Mouse (Mus musculus) lung, embryonic 15.5 days (tissue): ENCODE measurements at regions not wholly inside any gene's neighbourhood (a gene's known extent, or its start where the extent isn't known, plus 50 kb on each side); places are given as distances from the start of the nearest gene placed in this dataset.
A peak's percentile ranks its signal among the peaks of the same experiment; 100 is the strongest.

Experiments
- ATAC-seq: fragments of 200-750 bp; cut with Nextera tagmentation; 2 replicates; pipeline ENCODE4 v1.8.0; 2017; ENCODE audit warnings: moderate number of reproducible peaks, borderline replicate concordance; ENCODE audit not compliant: low FRiP score, low TSS enrichment; ENCODE audit errors: extremely low read depth
- H3K27ac ChIP-seq: fragments of 300-500 bp; sonication (generic); 2 replicates; pipeline ENCODE4 v1.5.1; 2015; ENCODE audit warnings: moderate library complexity, mild to moderate bottlenecking, inconsistent platforms
- H3K27me3 ChIP-seq: fragments of 300-500 bp; sonication (generic); 2 replicates; pipeline ENCODE4 v1.6.1; 2015; ENCODE audit warnings: inconsistent platforms
- H3K36me3 ChIP-seq: fragments of 300-500 bp; sonication (generic); 2 replicates; pipeline ENCODE4 v1.6.1; 2015; ENCODE audit warnings: inconsistent platforms
- H3K4me1 ChIP-seq: fragments of 300-500 bp; sonication (generic); 2 replicates; pipeline ENCODE4 v1.6.1; 2015; ENCODE audit warnings: inconsistent platforms
- H3K4me2 ChIP-seq: fragments of 300-500 bp; sonication (generic); 2 replicates; pipeline ENCODE4 v1.6.1; 2015; ENCODE audit warnings: inconsistent platforms, mild to moderate bottlenecking, moderate library complexity
- H3K4me3 ChIP-seq: fragments of 300-500 bp; sonication (generic); 2 replicates; pipeline ENCODE4 v1.5.1; 2015; ENCODE audit warnings: mild to moderate bottlenecking, inconsistent platforms
- H3K9ac ChIP-seq: fragments of 300-500 bp; sonication (generic); 2 replicates; pipeline ENCODE4 v1.6.1; 2015; ENCODE audit warnings: inconsistent platforms
- H3K9me3 ChIP-seq: fragments of 300-500 bp; sonication (generic); 2 replicates; pipeline ENCODE4 v1.6.1; 2016; ENCODE audit warnings: inconsistent platforms
- WGBS: fragments of 180-500 bp; shearing (Covaris S2); methylation state at CpG from one replicate; pipeline ENCODE4 v1.1.7; 2015; 5-methylcytosine and 5-hydroxymethylcytosine counted together

DNA sequence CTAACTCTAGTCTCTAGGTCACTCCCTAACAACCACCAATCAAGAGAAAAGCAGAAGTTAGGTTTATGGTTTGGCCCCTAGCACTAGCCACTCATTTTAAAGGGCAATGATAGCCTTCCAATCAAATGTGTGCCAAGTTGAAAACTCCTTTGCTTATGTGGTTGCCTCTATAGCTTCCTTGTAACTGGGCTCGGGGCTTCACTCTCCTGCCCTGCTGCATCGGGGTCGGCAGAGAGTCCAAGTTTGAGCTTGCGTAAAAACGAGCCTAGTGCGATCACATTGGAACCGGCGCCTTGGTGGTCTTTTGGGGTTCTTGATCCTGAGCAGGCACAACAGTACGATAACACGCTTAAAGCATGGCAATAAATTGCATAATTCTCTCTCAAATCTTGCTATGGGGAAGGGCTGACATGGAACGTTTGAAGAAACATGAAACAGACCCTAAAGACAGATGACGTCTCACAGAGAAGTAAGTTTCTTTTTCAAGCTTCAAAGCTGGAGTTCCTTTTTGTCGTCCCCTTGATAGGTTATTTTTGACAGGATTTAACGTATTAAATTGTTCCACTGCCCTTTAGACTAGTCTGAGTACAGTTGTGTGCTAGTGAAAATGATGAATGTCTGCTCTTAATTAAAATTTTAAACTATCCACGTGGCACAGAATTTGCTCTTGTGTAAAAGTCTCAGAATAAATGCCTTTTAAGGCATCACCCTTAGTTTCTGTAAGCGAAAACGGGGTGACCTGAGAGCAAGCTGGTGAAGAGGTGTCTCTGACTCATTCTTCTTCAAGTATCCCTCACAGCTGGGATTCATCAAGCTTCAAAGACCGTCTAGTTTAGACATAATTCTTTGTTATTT is 52.0 kb downstream of the 4930426L09Rik start:
- no peak overlapping the region for H3K9ac ChIP-seq
- no peaks in the 10 kb centered on the region for H3K27me3 ChIP-seq
- ATAC-seq, result no peak
- 0 out of 2 replicates have a peak overlapping the region, but pooled peaks have one; percentile 4 for H3K4me2 ChIP-seq
- 44% methylated on average over 18 of the region's 18 CpGs for WGBS
- no peaks in the 10 kb centered on the region for H3K4me1 ChIP-seq
- no peak overlapping the region for H3K27ac ChIP-seq
- H3K4me3 ChIP-seq, result no peak overlapping the region
- no peaks in the 10 kb centered on the region for H3K9me3 ChIP-seq
- no peaks in the 10 kb centered on the region for H3K36me3 ChIP-seq

DNA sequence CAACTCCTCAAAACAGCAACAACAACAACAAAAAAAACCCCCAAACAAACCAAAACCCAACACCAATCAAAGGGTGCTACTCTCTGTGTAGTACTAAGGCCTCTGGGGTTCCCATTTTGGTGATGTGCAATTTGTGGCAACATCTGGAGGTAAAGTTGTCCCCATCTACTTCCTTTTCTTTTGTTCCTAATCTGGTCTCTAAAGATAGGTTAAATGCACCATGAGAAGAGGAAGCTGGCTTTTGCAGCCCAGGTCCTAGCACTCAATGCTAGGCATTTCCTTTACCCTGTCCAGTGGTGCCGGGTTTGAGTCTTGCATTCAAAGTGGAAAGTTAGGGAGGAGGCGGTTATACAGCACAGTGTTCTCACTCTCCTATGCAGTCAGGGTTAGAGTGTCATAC is 57.4 kb downstream of the 4930426L09Rik start:
- WGBS, result 80% methylated on average over 2 of the region's 2 CpGs
- Histone ChIP-seq H3K36me3 (no peaks in the 10 kb centered on the region), H3K4me1 (peaks cover 11% of the 10 kb centered on the region), H3K4me2 (no peak overlapping the region), H3K9me3 (no peaks in the 10 kb centered on the region), H3K27ac (no peak overlapping the region), H3K4me3 (no peak overlapping the region), H3K27me3 (no peaks in the 10 kb centered on the region), H3K9ac (no peak overlapping the region)
- no peak for ATAC-seq

DNA sequence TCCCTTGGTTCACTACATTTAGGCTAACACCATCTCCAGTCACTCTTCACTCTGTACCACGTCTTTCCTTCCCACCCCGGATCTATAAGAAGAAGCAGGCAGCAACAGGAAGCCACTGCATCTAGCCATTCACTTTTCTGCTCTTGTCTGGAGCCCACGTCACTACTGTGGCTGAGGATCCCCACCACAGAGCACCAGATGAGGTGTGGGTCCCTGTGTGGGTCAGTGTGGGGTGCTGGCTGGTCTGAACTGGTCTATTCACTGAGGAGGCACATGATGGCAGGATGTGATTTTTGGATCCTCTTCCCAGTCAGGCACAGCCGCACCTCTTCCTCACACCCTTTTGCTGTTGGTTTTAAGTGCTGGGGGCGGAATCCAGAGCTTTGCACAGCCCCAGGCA is 59.7 kb downstream of the 4930426L09Rik start:
- Histone ChIP-seq H3K9me3 (no peaks in the 10 kb centered on the region), H3K27ac (no peak overlapping the region), H3K4me1 (peaks cover 13% of the 10 kb centered on the region), H3K4me2 (no peak overlapping the region), H3K4me3 (no peak overlapping the region), H3K36me3 (no peaks in the 10 kb centered on the region), H3K27me3 (no peaks in the 10 kb centered on the region), H3K9ac (no peak overlapping the region)
- 59% methylated on average over 5 of the region's 5 CpGs for WGBS
- ATAC-seq, result no peak

GRCm38 (mm10) chr2:19058765-19059164 is 60.6 kb downstream of the 4930426L09Rik start:
- Histone ChIP-seq H3K27ac (no peak overlapping the region), H3K36me3 (no peaks in the 10 kb centered on the region), H3K27me3 (no peaks in the 10 kb centered on the region), H3K4me2 (no peak overlapping the region), H3K4me1 (peaks cover 13% of the 10 kb centered on the region), H3K9ac (no peak overlapping the region), H3K4me3 (no peak overlapping the region), H3K9me3 (no peaks in the 10 kb centered on the region)
- 76% methylated on average over 3 of the region's 3 CpGs for WGBS
- ATAC-seq, result no peak

DNA sequence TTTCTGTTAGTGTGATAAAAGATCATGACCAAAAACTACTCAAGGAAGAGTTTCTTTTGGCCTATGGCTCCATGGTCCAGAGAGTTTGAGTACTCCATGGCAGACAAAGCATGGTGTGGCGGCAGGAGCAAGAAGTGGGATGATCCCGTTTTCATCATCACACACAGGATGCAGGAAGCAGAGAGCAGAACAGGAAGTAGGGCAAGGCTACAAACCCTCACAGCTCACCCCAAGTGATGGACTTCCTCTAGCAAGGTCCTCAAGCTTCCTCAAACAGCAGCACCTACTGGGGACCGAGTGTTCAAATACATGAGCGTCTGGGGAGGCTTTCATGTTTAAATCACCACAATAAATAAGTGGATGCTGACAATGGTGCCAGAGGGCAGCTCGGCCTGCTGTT is 61.1 kb downstream of the 4930426L09Rik start:
- ATAC-seq, result no peak
- Histone ChIP-seq H3K4me2 (no peak overlapping the region), H3K9me3 (no peaks in the 10 kb centered on the region), H3K9ac (no peak overlapping the region), H3K4me1 (peaks cover 18% of the 10 kb centered on the region), H3K27ac (no peak overlapping the region), H3K27me3 (no peaks in the 10 kb centered on the region), H3K4me3 (no peak overlapping the region), H3K36me3 (no peaks in the 10 kb centered on the region)
- WGBS, result 37% methylated on average over 5 of the region's 5 CpGs

DNA sequence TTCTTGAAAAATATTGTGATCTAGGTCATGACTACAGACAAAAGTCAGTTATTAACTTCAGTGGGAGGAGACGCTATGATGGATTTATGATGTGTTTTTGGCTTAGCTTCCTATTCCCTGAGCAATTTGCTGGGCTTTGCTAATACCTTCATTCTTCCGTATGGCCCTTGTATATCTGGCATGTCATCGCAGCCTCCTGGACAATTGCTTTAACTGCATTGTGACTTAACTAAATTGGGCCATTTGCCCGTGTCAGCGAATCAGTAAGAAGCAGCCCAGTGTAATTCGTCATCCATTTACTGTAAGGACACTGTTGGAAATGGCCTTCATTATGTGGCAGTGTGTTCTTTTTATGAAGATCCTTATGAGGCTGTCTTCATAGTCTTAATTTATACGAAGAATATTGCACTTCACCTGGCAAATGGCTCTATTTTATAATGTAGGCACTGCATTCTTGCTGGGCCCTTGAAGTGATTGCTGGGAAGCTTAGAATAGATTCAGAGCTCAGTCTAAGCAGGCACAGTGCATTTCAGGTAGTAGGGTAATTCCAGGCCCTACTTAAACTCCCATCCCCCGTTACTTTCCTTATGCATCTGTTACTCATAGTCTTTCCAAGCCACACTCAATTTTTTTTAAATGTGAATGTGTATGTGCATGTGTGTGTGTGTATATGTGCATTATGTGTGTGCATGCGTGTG is 62.2 kb downstream of the 4930426L09Rik start:
- Histone ChIP-seq H3K36me3 (no peaks in the 10 kb centered on the region), H3K9ac (no peak overlapping the region), H3K9me3 (no peaks in the 10 kb centered on the region), H3K4me1 (peaks cover 19% of the 10 kb centered on the region), H3K27me3 (no peaks in the 10 kb centered on the region), H3K4me2 (no peak overlapping the region), H3K27ac (no peak overlapping the region), H3K4me3 (no peak overlapping the region)
- no peak for ATAC-seq
- 53% methylated on average over 9 of the region's 9 CpGs for WGBS

- no peak overlapping the region for H3K4me3 ChIP-seq
- H3K9ac ChIP-seq, result no peak overlapping the region
- peak overlapping the region; percentile 33 for H3K4me2 ChIP-seq
- 21% methylated on average over 9 of the region's 9 CpGs for WGBS
- H3K27ac ChIP-seq, result peak overlapping the region; percentile 44
- no peaks in the 10 kb centered on the region for H3K9me3 ChIP-seq
- no peaks in the 10 kb centered on the region for H3K27me3 ChIP-seq
- no peaks in the 10 kb centered on the region for H3K36me3 ChIP-seq
- peak; percentile 82 for ATAC-seq
- peaks cover 18% of the 10 kb centered on the region for H3K4me1 ChIP-seq
Measured at GRCm38 (mm10) chr2:19064560-19065362, 66.6 kb downstream of the 4930426L09Rik start.

- Histone ChIP-seq H3K4me1 (peaks cover 10% of the 10 kb centered on the region), H3K27me3 (no peaks in the 10 kb centered on the region), H3K36me3 (no peaks in the 10 kb centered on the region), H3K27ac (0 out of 2 replicates have a peak overlapping the region, but pooled peaks have one; percentile 9), H3K4me2 (no peak overlapping the region), H3K9ac (no peak overlapping the region), H3K9me3 (no peaks in the 10 kb centered on the region), H3K4me3 (no peak overlapping the region)
- WGBS, result 89% methylated on average over 1 of the region's 1 CpGs
- ATAC-seq, result no peak
Measured at GRCm38 (mm10) chr2:19065511-19065910, 67.4 kb downstream of the 4930426L09Rik start.

DNA sequence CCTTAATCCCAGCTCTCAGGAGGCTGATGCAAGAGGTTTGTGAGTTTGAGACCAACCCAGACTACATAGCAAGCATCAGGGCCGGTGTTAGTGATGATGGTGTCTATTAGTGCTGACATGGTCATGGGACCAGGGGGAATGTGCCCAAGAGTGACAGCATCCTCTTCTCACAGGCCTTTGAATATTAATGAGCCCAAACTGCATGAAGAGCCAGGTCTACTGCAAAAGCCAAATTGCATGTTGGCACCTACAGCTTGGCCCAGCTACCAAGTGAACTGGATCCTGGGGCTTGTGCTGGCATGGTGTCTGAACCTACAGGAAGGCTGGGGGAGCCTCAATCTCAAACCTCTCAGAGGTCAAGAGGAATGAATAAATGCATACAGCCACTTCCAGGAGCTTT is 70.0 kb downstream of the 4930426L09Rik start:
- no peaks in the 10 kb centered on the region for H3K36me3 ChIP-seq
- 90% methylated on average over 1 of the region's 1 CpGs for WGBS
- ATAC-seq, result no peak

DNA sequence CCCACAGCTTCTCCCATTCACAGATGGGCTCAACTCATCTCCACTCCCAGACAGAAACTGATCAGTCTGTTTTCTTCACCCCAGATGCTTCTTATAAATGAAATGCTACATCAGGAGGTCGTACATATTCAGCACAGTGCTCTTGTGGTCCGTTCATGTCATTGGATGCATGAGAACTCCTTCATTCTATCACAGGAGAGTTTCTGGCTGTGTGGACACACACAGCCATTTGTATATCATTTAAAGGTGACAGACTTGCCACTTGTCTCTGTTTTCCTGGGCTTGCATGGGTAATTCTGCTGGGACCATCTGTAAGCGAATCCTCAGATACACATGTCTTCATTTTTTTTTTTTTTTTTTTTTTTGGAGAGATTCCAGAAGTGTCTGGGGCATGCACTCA is 85.7 kb downstream of the 4930426L09Rik start:
- no peak overlapping the region for H3K4me3 ChIP-seq
- H3K4me1 ChIP-seq, result no peaks in the 10 kb centered on the region
- H3K4me2 ChIP-seq, result no peak overlapping the region
- H3K9ac ChIP-seq, result no peak overlapping the region
- H3K9me3 ChIP-seq, result no peaks in the 10 kb centered on the region
- 67% methylated on average over 3 of the region's 3 CpGs for WGBS
- no peaks in the 10 kb centered on the region for H3K36me3 ChIP-seq
- no peak overlapping the region for H3K27ac ChIP-seq
- no peaks in the 10 kb centered on the region for H3K27me3 ChIP-seq
- no peak for ATAC-seq

More for the DNA sequence above, 70.0 kb downstream of the 4930426L09Rik start:
- no peaks in the 10 kb centered on the region for H3K9me3 ChIP-seq
- no peak overlapping the region for H3K4me3 ChIP-seq
- H3K4me1 ChIP-seq, result peaks cover 9% of the 10 kb centered on the region
- no peak overlapping the region for H3K9ac ChIP-seq
- H3K27me3 ChIP-seq, result no peaks in the 10 kb centered on the region
- H3K4me2 ChIP-seq, result no peak overlapping the region
- no peak overlapping the region for H3K27ac ChIP-seq

DNA sequence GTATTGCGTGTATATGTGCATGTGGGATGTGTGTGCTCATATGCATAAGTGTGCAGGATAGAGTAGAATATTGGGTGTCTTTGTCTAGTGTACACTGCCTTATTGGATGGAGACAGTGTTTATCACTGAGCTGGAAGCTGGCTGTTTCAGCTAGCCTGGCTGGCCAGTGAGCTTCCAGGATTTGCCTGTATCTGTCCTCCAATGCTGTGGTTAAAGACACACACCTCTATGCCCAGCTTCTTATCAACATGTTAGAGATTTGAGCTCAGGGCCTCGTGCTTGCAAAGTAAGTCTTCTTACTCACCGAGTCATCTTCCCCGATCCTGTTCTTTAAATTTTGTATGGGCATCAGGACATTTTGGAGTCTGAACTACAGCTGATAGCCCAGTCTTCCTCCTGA is 87.0 kb downstream of the 4930426L09Rik start:
- Histone ChIP-seq H3K36me3 (no peaks in the 10 kb centered on the region), H3K9ac (no peak overlapping the region), H3K27ac (no peak overlapping the region), H3K9me3 (no peaks in the 10 kb centered on the region), H3K4me2 (no peak overlapping the region), H3K27me3 (no peaks in the 10 kb centered on the region), H3K4me1 (no peaks in the 10 kb centered on the region), H3K4me3 (no peak overlapping the region)
- WGBS, result 74% methylated on average over 4 of the region's 4 CpGs
- no peak for ATAC-seq
